Mouse (Mus musculus) liver, embryonic 16.5 days (tissue): Measurements from ENCODE around the gene Ifna7. TPM values are rescaled to one million over a fixed set of nuclear protein-coding genes. Genes with fewer than 3 reads are reported as not detected.
"Not testable (repeated sequence)": the region's sequence is repeated elsewhere in the genome, so short reads cannot be mapped to it uniquely, and the experiment has no call there.

Experiments
- ATAC-seq: fragments of 200-750 bp; cut with Nextera tagmentation; 2 replicates; pipeline ENCODE4 v1.8.0; 2017; ENCODE audit warnings: low read depth, mild to moderate bottlenecking, moderate number of reproducible peaks, moderate library complexity
- H3K27ac ChIP-seq: fragments of 300-500 bp; sonication (generic); 2 replicates; pipeline ENCODE4 v1.5.1; 2014; ENCODE audit warnings: mild to moderate bottlenecking, low read length
- H3K27me3 ChIP-seq: fragments of 300-500 bp; sonication (generic); 2 replicates; pipeline ENCODE4 v1.6.1; 2014; ENCODE audit warnings: low read depth, low read length, mixed read lengths; ENCODE audit not compliant: control insufficient read depth, insufficient read depth
- H3K36me3 ChIP-seq: fragments of 300-500 bp; sonication (generic); 2 replicates; pipeline ENCODE4 v1.6.1; 2014; ENCODE audit warnings: mild to moderate bottlenecking; ENCODE audit not compliant: control insufficient read depth, insufficient read depth
- H3K4me1 ChIP-seq: fragments of 300-500 bp; sonication (generic); 2 replicates; pipeline ENCODE4 v1.6.1; 2014; ENCODE audit warnings: low read depth, low read length, mixed read lengths; ENCODE audit not compliant: control insufficient read depth
- H3K4me2 ChIP-seq: fragments of 300-500 bp; sonication (generic); 2 replicates; pipeline ENCODE4 v1.6.1; 2014; ENCODE audit warnings: low read depth, low read length, mixed read lengths
- H3K4me3 ChIP-seq: fragments of 300-500 bp; sonication (generic); 2 replicates; pipeline ENCODE4 v1.5.1; 2014; ENCODE audit warnings: low read depth, mild to moderate bottlenecking, low read length
- H3K9ac ChIP-seq: fragments of 300-500 bp; sonication (generic); 2 replicates; pipeline ENCODE4 v1.6.1; 2014; ENCODE audit warnings: low read depth, low read length
- H3K9me3 ChIP-seq: fragments of 300-500 bp; sonication (generic); replicated peaks from 2 replicates; pipeline ENCODE4 v1.6.1; 2016; ENCODE audit warnings: low read length; ENCODE audit not compliant: control insufficient read depth
- WGBS: fragments of 180-500 bp; shearing (Covaris S2); extraction: QIAGEN DNeasy Blood & Tissue Kit; methylation state at CpG from one replicate; pipeline ENCODE4 v1.1.7; 2014; ENCODE audit not compliant: insufficient replicate concordance; 5-methylcytosine and 5-hydroxymethylcytosine counted together
- polyA plus RNA-seq: library from polyadenylated mRNA; unstranded; fragments of >200 nt; fragmentation: Nextera tagmentation; extraction: Ambion mirVana; gene quantifications from 2 replicates; pipeline ENCODE4 v1.2.1, GENCODE M21; 2015

Ifna7 gene
- not detected in 2 replicates for polyA plus RNA-seq

- H3K9me3 ChIP-seq, result no peaks in the 10 kb centered on the region
- no peak within 1 kb of the TSS for H3K9ac ChIP-seq
- ATAC-seq, result no peak
- no peak within 1 kb of the TSS for H3K4me2 ChIP-seq
- no peak within 1 kb of the TSS for H3K27ac ChIP-seq
- H3K27me3 ChIP-seq, result no peaks in the 10 kb centered on the region
- H3K36me3 ChIP-seq, result no peaks in the 10 kb centered on the region
- no peak within 1 kb of the TSS for H3K4me3 ChIP-seq
- H3K4me1 ChIP-seq, result no peaks in the 10 kb centered on the region
- WGBS, result 30% methylated on average over 3 of the region's 3 CpGs
Observed at GRCm38 (mm10) chr4:88815928-88816327, at the start of gene Ifna7. TSS of gene Ifna7 (plus strand) at chr4:88816228.

DNA sequence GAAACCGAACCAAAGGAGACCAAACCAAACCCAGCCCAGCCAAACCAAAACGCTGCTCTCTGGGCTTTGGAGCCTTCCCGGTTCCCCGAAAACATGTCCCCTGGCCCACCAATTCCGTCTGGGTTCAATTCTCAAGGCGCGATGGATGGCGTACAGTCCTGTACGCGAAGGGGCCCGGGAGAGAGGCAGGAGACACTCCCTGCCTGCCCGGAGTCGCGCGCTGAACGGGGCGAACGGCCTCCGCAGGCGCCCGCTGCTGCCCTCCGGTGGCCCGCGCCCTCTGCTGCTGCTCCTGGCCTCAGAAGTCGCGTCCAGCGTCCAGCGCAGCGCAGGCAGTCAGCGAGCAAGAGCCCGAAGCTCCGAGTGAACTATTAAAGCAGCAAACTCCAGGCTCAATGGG is 42.5 kb upstream of the Ifna7 start, which contains the start of gene Gm13290:
Gene Gm13290 (plus strand): TSS at position 301 of the 400 bp plus-strand sequence.
- not testable (repeated sequence) for H3K4me3 ChIP-seq, H3K27me3 ChIP-seq, H3K9ac ChIP-seq, H3K4me2 ChIP-seq, ATAC-seq, H3K4me1 ChIP-seq, H3K27ac ChIP-seq, H3K9me3 ChIP-seq, H3K36me3 ChIP-seq
- WGBS, result no CpG with 5 or more reads among the region's 32 CpGs

GRCm38 (mm10) chr4:88776622-88777021 is 39.4 kb upstream of the Ifna7 start, which contains the start of gene Gm13289:
TSS of gene Gm13289 (plus strand) at chr4:88776922.
- H3K4me1 ChIP-seq, ATAC-seq, H3K36me3 ChIP-seq, H3K4me2 ChIP-seq, H3K9ac ChIP-seq, H3K27ac ChIP-seq, H3K27me3 ChIP-seq, H3K9me3 ChIP-seq, H3K4me3 ChIP-seq: not testable (repeated sequence)
- WGBS, result no CpG with 5 or more reads among the region's 29 CpGs

- not testable (repeated sequence) for H3K9me3 ChIP-seq, H3K4me3 ChIP-seq, H3K4me1 ChIP-seq, ATAC-seq, H3K4me2 ChIP-seq, H3K9ac ChIP-seq, H3K27me3 ChIP-seq, H3K36me3 ChIP-seq, H3K27ac ChIP-seq
- WGBS, result no CpG with 5 or more reads among the region's 29 CpGs
Observed at GRCm38 (mm10) chr4:88779550-88779949, 36.5 kb upstream of the Ifna7 start, which contains the start of gene Gm13272. TSS of gene Gm13272 (plus strand) at chr4:88779850.

DNA sequence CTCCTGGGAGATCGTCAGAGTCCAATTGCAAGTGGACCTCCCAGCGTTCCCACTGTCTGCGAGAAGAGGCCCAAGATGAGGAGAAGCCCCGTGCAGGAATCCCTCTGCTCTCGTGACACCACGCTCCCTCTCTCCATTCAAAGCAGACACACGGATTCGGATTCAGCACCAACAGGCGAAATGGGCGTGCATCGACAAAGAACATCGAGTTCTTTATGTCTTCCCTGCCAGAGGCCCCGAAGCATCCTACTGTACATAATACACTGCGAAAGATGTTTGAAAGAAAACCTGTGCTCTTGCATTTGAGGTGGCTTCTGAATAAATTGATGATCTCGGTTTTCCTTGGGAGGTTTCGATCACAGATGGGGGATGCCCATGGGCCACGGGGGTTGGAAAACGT is 35.7 kb upstream of the Ifna7 start:
- H3K36me3 ChIP-seq, H3K9ac ChIP-seq, H3K9me3 ChIP-seq, H3K27me3 ChIP-seq, H3K4me3 ChIP-seq, H3K27ac ChIP-seq, H3K4me2 ChIP-seq, H3K4me1 ChIP-seq, ATAC-seq: not testable (repeated sequence)
- WGBS, result 50% methylated on average over 13 of the region's 18 CpGs

DNA sequence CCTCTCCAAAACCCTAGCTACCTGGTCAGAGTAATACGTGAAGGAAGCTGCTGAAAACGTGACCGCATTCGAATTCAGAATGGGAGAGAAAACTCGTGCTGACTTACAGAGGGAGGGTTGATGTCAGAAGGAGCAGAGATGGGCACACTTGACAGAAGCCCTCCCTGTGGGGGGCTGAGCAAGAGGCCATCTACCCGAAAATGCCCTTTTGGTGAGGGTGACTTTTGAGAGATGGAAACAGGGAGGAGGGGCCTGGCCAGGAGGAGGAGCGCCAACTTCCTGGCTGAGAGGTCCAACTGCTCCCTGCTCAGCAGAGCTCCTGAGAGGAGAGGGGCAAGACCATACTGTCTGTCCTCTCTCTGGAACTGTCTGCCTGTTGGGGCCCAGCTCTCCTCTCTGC is 34.2 kb upstream of the Ifna7 start, which contains the start of gene Ifnz:
Gene Ifnz (plus strand): TSS at position 301 of the 400 bp plus-strand sequence.
- H3K4me3 ChIP-seq, ATAC-seq, H3K9me3 ChIP-seq, H3K9ac ChIP-seq, H3K4me1 ChIP-seq, H3K36me3 ChIP-seq, H3K27ac ChIP-seq, H3K27me3 ChIP-seq: not testable (repeated sequence)
- WGBS, result 8% methylated on average over 4 of the region's 7 CpGs
- H3K4me2 ChIP-seq, result peak within 1 kb of the TSS; percentile 41; the same call in 1 of the 2 replicates

DNA sequence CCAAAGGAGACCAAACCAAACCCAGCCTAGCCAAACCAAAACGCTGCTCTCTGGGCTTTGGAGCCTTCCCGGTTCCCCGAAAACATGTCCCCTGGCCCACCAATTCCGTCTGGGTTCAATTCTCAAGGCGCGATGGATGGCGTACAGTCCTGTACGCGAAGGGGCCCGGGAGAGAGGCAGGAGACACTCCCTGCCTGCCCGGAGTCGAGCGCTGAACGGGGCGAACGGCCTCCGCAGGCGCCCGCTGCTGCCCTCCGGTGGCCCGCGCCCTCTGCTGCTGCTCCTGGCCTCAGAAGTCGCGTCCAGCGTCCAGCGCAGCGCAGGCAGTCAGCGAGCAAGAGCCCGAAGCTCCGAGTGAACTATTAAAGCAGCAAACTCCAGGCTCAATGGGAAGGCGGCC is 33.7 kb upstream of the Ifna7 start:
- H3K4me2 ChIP-seq, result peak overlapping the region; percentile 41; the same call in 1 of the 2 replicates
- H3K36me3 ChIP-seq, H3K9ac ChIP-seq, H3K9me3 ChIP-seq, ATAC-seq, H3K4me1 ChIP-seq, H3K27ac ChIP-seq, H3K27me3 ChIP-seq, H3K4me3 ChIP-seq: not testable (repeated sequence)
- WGBS, result 0% methylated on average over 9 of the region's 31 CpGs

DNA sequence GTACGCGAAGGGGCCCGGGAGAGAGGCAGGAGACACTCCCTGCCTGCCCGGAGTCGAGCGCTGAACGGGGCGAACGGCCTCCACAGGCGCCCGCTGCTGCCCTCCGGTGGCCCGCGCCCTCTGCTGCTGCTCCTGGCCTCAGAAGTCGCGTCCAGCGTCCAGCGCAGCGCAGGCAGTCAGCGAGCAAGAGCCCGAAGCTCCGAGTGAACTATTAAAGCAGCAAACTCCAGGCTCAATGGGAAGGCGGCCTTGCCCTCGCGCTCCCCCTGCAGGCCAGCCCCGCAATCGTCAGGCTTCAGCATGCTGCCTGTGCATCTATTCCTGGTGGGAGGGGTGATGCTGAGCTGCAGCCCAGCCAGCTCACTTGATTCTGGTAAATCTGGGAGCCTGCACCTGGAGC is 30.6 kb upstream of the Ifna7 start, which contains the start of gene Gm13276:
Gene Gm13276 (plus strand): TSS at position 301 of the 400 bp plus-strand sequence.
- H3K27me3 ChIP-seq, H3K36me3 ChIP-seq, H3K4me1 ChIP-seq, H3K27ac ChIP-seq, H3K9ac ChIP-seq, H3K4me2 ChIP-seq, H3K9me3 ChIP-seq, ATAC-seq, H3K4me3 ChIP-seq: not testable (repeated sequence)
- no CpG with 5 or more reads among the region's 27 CpGs for WGBS

DNA sequence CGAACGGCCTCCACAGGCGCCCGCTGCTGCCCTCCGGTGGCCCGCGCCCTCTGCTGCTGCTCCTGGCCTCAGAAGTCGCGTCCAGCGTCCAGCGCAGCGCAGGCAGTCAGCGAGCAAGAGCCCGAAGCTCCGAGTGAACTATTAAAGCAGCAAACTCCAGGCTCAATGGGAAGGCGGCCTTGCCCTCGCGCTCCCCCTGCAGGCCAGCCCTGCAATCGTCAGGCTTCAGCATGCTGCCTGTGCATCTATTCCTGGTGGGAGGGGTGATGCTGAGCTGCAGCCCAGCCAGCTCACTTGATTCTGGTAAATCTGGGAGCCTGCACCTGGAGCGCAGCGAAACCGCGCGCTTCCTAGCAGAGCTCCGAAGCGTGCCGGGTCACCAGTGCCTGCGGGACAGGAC is 27.6 kb upstream of the Ifna7 start, which contains the start of gene Gm13277:
Gene Gm13277 (plus strand): TSS at position 231 of the 400 bp plus-strand sequence.
- not testable (repeated sequence) for H3K4me3 ChIP-seq, H3K36me3 ChIP-seq, H3K9ac ChIP-seq, H3K27me3 ChIP-seq, H3K4me2 ChIP-seq, ATAC-seq, H3K4me1 ChIP-seq, H3K27ac ChIP-seq, H3K9me3 ChIP-seq
- WGBS, result 0% methylated on average over 1 of the region's 28 CpGs
